Mouse (Mus musculus) layer of hippocampus, adult 2 months (tissue): ENCODE results near the gene Zdhhc8. TPM values are rescaled to one million over a fixed set of nuclear protein-coding genes. Genes with fewer than 3 reads are reported as not detected.

Experiments
- DNase-seq, 2 experiments: peaks; one replicate each; pipeline ENCODE4 v3.0.0; 2022; ENCODE audit warnings: low spot score in 2 of 2
- H3K27ac ChIP-seq: fragments of 200-600 bp; 2 replicates; pipeline ENCODE4 v1.8.1; 2022
- H3K4me3 ChIP-seq: fragments of 200-600 bp; 2 replicates; pipeline ENCODE4 v1.8.1; 2022; ENCODE audit warnings: mild to moderate bottlenecking
- CTCF ChIP-seq: fragments of 200-600 bp; conservative IDR thresholded peaks from 2 replicates; pipeline ENCODE4 v1.8.1; 2022; ENCODE audit warnings: antibody characterized with exemption, mild to moderate bottlenecking, moderate library complexity
- long read RNA-seq, 2 experiments: library from polyadenylated mRNA; stranded (forward); transcript quantifications; one replicate each; pipeline ENCODE4 v2.0.0; 2021; ENCODE audit warnings: borderline mapping rate in 2 of 2
- total RNA-seq, 2 experiments: library from RNA; stranded (reverse); gene quantifications; 2 replicates each; pipeline ENCODE4 v1.2.3; 2021

Gene Zdhhc8
- 10 to 100 TPM; 72.0 to 84.1 TPM for total RNA-seq
- long read RNA-seq, experiment 1, full-length matches to known transcripts: 13 of 48 reads
- long read RNA-seq, experiment 1, partial matches to known transcripts: 8 of 48 reads
- long read RNA-seq, experiment 1, other reads (novel, unspliced or antisense): 27 of 48 reads
- long read RNA-seq, experiment 2, full-length matches to known transcripts: 18 of 52 reads
- long read RNA-seq, experiment 2, partial matches to known transcripts: 5 of 52 reads
- long read RNA-seq, experiment 2, other reads (novel, unspliced or antisense): 29 of 52 reads

- TF ChIP-seq CTCF: peak; percentile 13; the same call in 1 of the 2 replicates
Measured at GRCm38 (mm10) chr16:18234671-18235388, at the start of gene Zdhhc8. TSS of gene Zdhhc8 (minus strand) at chr16:18235136.

GRCm38 (mm10) chr16:18275166-18275565 lies 40.2 kb upstream of the Zdhhc8 start:
- Histone ChIP-seq H3K27ac (no peak overlapping the region), H3K4me3 (no peak overlapping the region)
- DNase-seq: no peak
- no peak for TF ChIP-seq CTCF

More at GRCm38 (mm10) chr16:18234671-18235388, at the start of gene Zdhhc8:
- peak within 1 kb of the TSS; percentile 89 for H3K4me3 ChIP-seq
- DNase-seq: peak; percentile 77 to 80
- H3K27ac ChIP-seq: peak within 1 kb of the TSS; percentile 98

GRCm38 (mm10) chr16:18268182-18268581 lies 33.2 kb upstream of the Zdhhc8 start:
- Histone ChIP-seq H3K27ac (no peak overlapping the region), H3K4me3 (no peak overlapping the region)
- DNase-seq: no peak
- TF ChIP-seq CTCF: peak; percentile 70

DNA sequence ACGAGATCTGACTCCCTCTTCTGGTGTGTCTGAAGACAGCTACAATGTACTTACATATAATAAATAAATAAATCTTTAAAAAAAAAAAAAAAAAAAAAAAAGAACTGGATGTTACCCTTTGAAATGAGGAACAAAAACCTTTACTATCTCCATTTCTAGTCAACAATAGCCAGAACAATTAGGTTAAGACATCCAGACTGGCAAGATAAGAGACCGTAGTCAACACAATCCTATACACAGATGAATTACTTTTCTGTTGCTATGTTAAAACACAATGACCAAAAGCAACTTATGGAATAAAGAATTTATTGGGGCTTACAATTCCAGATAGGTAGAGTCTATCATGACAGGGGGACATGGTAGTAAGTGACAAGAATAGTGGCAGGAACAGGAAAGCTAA lies 30.1 kb upstream of the Zdhhc8 start:
- DNase-seq: no peak
- no peak for TF ChIP-seq CTCF
- Histone ChIP-seq H3K27ac (no peak overlapping the region), H3K4me3 (no peak overlapping the region)

- TF ChIP-seq CTCF: no peak
- H3K27ac ChIP-seq: no peak within 1 kb of the TSS
Measured at GRCm38 (mm10) chr16:18258221-18258620, 23.3 kb upstream of the Zdhhc8 start, which contains the start of gene Gm49776. TSS of gene Gm49776 (minus strand) at chr16:18258321.

DNA sequence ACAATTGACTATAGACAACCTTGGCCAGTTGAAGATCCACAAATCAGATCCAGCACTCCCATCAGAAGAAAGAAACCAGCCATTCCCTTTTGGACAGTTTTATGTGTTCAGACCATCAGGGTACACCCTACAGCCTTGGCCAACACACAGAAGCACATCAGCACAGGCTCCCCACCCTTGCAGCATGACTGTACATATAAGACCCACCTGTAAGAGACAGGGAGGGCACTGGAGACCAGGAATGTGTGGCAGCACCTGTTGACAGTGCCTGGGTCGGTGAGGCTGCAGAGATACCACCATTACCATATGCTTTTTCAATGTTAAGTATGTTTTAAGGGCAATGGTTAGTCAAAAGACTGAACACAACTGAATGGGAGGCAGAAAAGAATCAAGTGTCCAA lies 18.9 kb upstream of the Zdhhc8 start:
- DNase-seq: no peak
- Histone ChIP-seq H3K27ac (no peak overlapping the region), H3K4me3 (no peak overlapping the region)
- no peak for TF ChIP-seq CTCF

More at GRCm38 (mm10) chr16:18258221-18258620, 23.3 kb upstream of the Zdhhc8 start, which contains the start of gene Gm49776:
- no peak for DNase-seq
- no peak within 1 kb of the TSS for H3K4me3 ChIP-seq

GRCm38 (mm10) chr16:18252736-18253135 lies 17.8 kb upstream of the Zdhhc8 start:
- Histone ChIP-seq H3K27ac (no peak overlapping the region), H3K4me3 (no peak overlapping the region)
- no peak for DNase-seq
- TF ChIP-seq CTCF: no peak

DNA sequence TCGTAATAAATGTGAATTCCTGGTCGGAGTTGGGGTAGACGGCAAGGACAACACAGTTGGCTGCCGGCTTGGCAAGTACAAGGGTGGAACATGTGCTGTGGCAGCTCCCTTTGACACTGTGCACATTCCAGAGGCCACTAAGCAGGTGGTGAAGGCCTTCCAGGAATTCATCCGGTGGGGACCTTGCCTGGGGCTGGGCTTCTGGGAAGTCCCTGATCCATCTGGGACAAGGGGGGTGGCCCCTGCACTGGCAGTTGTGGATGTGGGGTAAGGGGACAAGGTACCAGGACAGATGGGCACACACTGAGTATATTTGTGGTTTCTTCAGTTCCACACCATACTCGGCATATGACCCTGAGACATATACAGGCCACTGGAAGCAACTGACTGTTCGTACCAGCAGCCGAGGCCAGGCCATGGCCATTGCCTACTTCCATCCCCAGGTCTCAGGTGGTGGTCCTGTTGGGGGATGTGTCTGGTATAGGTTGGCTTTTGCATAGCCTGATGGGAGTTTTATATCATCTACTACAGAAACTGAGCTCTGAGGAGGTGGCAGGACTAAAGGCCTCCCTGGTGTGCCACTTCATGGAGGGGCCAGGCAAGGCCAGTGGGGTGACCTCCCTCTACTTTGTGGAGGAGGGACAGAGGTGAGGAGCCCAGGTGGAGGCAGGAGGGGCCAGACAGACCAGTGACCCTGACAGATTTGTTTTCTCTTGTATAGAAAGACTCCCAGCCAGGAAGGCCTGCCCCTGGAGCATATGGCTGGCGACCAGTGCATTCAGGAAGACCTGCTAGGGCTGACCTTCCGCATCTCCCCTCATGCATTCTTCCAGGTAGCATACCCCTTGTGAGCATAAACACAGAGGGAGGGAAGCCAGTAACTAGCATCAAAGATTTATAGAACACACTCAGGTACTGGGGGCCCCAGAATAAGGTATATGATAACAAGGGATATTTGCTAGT lies 16.2 kb upstream of the Zdhhc8 start:
- H3K4me3 ChIP-seq: no peak overlapping the region; the same call in 1 of the 2 replicates
- no peak for DNase-seq
- 0 out of 2 replicates have a peak overlapping the region, but pooled peaks have one; percentile 19 for H3K27ac ChIP-seq
- no peak for TF ChIP-seq CTCF

GRCm38 (mm10) chr16:18250231-18250630 lies 15.3 kb upstream of the Zdhhc8 start:
- DNase-seq: no peak
- Histone ChIP-seq H3K27ac (peak overlapping the region; percentile 96; the same call in 1 of the 2 replicates), H3K4me3 (peak overlapping the region; percentile 69)
- TF ChIP-seq CTCF: no peak

DNA sequence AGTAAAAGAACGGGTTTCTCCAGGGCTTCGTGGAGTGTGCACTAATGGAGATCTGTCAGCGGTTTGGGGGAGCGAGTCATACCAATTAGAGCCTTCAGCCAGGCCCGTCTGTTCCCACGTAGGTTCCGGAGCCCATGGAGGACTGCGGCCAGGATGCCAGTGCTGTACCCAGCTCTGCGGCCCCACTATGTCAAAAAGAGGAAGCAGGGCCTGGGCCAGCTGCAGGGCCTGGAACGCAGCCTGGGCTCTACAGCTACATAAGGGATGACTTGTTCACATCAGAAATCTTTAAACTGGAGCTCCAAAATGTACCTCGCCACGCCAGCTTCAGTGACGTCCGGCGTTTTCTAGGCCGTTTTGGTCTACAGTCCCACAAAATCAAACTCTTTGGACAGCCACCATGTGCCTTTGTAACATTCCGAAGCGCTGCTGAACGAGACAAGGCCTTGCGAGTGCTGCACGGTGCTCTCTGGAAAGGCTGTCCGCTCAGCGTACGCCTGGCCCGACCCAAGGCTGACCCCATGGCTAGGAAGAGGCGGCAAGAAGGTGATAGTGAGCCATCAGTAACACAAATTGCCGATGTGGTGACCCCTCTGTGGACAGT lies 14.5 kb upstream of the Zdhhc8 start:
- no peak for DNase-seq

GRCm38 (mm10) chr16:18248433-18249363 lies 13.8 kb upstream of the Zdhhc8 start, which contains the start of the genes Trmt2a and Ranbp1:
TSS of gene Trmt2a (plus strand) at chr16:18248679.
TSS of gene Ranbp1 (minus strand) at chr16:18248732.
- 0 out of 2 replicates have a peak, but pooled peaks have one; percentile 22 for TF ChIP-seq CTCF
- Histone ChIP-seq H3K4me3 (peak within 1 kb of the TSS; percentile 69), H3K27ac (peak within 1 kb of the TSS; percentile 96)
- peak; percentile 97 to 98 for DNase-seq

More for the DNA sequence above, 14.5 kb upstream of the Zdhhc8 start:
- H3K4me3 ChIP-seq: peak overlapping the region; percentile 69
- peak overlapping the region; percentile 96 for H3K27ac ChIP-seq
- TF ChIP-seq CTCF: no peak
